Mouse (Mus musculus): ENCODE results near the gene Rbm43. TPM values are rescaled to one million over a fixed set of nuclear protein-coding genes. Genes with fewer than 3 reads are reported as not detected.

Rbm43 gene
- 16.4 TPM for total RNA-seq (2023)

GRCm38 (mm10) chr2:51934574-51935334 lies at the start of gene Rbm43:
Gene Rbm43, minus strand, starts transcription at chr2:51935163.

GRCm38 (mm10) chr2:51973410-51973968 lies 38.5 kb upstream of the Rbm43 start, which contains the start of gene Nmi:
Gene Nmi, minus strand, starts transcription at chr2:51973494.

Other genes with a start within 250 kb of the Rbm43 start
- 47.5 TPM for gene Nmi, start 38.3 kb upstream of the Rbm43 start, total RNA-seq (2023)
- not detected for gene Tnfaip6, start 102.8 kb upstream of the Rbm43 start, total RNA-seq (2023)
- 70.8 TPM for gene Rif1, start 137.7 kb upstream of the Rbm43 start, total RNA-seq (2023)